Mouse (Mus musculus): ENCODE data around the gene Prr13.
A peak's percentile ranks its signal among the peaks of the same experiment; 100 is the strongest.

- peak; percentile 89 for TF ChIP-seq POLR2A (IDR thresholded peaks at IDR 0.05; ENCODE audit: insufficient read depth, low read depth, low read length)
- peak; percentile 87 for TF ChIP-seq EP300 (IDR thresholded peaks at IDR 0.05; ENCODE audit: insufficient read depth, low read depth, low read length)
Measured at GRCm38 (mm10) chr15:102458904-102459317, at the start of gene Prr13.
